Mouse (Mus musculus) layer of hippocampus, postnatal 36 days (tissue): Measurements from ENCODE around the gene Cwc22. TPM values are rescaled to one million over a fixed set of nuclear protein-coding genes. Genes with fewer than 3 reads are reported as not detected.
A peak's percentile ranks its signal among the peaks of the same experiment; 100 is the strongest.

Experiments used
- DNase-seq, 2 experiments: peaks; one replicate each; pipeline ENCODE4 v3.0.0; 2022
- total RNA-seq, 2 experiments: library from RNA; stranded (reverse); gene quantifications; 2 replicates each; pipeline ENCODE4 v1.2.3; 2021

Cwc22 gene
- total RNA-seq, 2 experiments from 2014 or later, result 23.0 to 28.7 TPM

DNA sequence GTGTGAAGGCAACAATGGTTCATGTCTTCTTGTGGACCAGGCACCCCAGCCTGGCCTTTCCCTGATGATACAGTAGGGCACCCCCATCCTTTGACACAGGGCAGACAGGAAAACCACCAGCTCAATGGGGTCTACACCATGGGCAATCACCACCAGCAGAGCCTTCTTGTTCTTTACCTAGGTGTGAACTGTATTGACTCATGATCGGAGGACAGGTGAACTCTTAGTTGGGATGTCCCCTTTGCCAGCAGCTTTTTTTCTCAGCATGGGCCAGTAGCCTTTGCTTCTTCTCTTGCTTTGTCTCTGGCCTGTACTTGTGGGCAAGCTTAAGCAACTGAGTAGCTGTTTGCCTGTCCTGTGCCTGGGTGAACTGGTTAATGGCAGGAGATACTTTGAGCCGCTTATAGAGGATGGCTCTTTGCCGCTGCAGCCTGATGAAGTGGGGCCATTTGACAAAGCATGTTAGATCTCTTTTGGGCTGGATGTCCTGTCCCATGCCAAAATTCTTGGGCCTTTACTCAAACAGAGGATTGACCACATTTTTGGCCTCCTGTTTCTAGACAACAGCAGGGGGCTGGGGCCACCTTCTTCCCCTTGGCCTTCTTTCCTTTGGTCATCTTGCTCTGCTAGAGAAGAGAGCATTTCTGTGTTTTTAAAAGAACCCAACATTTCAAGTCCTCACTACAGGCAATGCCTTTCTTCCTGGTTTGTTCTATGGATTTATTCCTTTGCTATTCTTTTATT, 16.4 kb upstream of the Cwc22 start:
- no peak for DNase-seq

DNA sequence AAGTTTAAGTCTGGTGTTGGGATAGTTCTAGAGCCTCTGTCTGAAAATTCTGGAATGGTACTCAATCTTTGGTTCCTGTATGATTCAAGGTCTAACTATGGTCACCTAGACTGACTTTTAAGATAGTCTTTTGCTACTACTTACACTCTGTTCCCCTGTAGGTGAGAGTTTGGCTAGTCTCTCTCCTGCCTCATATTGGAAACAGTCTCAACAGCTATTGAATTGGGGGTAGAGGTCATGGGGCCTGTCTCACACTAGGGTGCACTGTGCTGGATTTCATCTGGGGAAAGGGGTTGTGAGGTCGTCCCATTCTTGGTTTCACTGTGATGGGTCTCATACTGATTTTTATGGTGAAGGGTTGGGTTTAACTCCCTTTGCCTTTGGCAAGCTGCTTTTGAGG, 15.1 kb upstream of the Cwc22 start:
- DNase-seq, result no peak

DNA sequence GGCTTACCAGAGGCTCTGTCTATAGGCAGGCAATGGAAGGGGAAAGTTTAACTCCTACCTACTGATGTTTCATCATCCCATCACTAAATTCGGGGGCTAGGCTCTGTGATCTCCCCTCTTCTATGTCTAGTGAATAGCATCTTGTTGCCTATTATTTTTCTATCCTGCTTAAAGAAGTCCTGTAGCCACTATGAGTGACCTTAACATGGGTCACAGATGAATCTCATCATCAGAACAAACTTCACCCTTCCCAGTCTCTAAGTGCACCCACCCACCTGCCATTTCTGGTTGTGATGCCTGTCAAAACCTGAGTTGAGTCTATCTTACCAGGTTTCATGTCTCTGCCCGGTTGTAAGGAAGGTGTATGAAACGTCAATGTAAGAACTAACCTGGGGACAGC, 14.5 kb upstream of the Cwc22 start:
- DNase-seq, result no peak

- DNase-seq, result no peak
Measured at GRCm38 (mm10) chr2:77959341-77959740, 13.2 kb upstream of the Cwc22 start.

- DNase-seq, result no peak
Measured at GRCm38 (mm10) chr2:77951415-77951913, 5.3 kb upstream of the Cwc22 start.

- DNase-seq, result no peak
Measured at GRCm38 (mm10) chr2:77950111-77950510, 3.9 kb upstream of the Cwc22 start.

DNA sequence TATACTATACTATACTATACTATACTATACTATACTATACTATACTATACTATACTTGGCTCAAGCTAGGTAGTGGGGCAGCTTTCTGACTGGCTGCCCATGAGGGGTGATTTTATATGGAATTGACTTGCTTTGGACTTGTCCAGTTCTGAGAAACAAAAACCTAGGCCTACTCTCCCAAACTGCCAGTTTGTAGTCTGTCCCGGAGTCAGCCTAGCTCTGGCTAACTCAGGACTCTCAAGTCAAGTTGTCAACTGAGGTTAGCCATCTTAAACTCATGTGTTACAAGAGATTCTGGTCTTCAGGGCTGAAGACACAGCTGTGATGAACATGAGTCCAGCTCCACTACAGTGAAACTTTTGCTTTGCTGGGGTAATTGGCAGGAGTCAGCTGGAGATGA, 3.3 kb upstream of the Cwc22 start:
- DNase-seq, result no peak

GRCm38 (mm10) chr2:77948921-77949320, 2.7 kb upstream of the Cwc22 start:
- no peak for DNase-seq

- no peak for DNase-seq
Measured at GRCm38 (mm10) chr2:77948126-77948525, 2.0 kb upstream of the Cwc22 start.

DNA sequence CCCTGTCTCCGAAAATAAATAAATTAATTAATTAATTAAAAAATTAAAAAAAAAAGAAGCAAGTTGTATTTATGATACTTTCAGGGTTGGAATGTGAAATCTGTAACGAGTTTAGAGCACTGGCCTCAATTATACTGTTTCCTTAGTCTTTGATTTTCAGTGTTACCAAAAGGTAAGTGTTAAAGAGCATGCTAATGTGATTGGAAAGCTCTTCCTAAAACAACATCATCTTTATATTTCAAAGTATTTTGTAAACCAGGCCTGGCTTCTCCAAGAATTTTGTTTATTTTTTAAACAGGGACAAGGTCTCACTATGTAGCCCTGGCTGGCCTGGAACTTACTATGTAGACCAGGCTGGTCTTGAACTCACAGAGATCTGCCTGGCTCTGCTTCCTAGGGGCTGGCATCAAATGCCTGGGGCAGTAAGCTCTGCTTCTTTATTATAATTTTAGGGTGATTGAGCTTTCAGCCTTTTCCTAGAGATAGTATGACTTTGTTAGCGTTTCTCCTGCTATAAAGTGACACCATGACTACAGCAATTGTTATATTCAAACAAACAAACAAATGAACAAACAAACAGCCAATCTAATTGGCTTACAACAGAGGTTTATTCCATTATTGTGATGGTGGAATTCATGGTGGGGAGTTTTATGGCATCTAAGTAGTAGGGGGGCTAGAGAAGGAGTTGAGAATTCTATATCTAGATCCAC, 1.1 kb upstream of the Cwc22 start:
- no peak for DNase-seq

GRCm38 (mm10) chr2:77944860-77945595, 1.1 kb downstream of the Cwc22 start:
- no peak for DNase-seq

GRCm38 (mm10) chr2:77944281-77944680, 1.9 kb downstream of the Cwc22 start:
- no peak for DNase-seq

GRCm38 (mm10) chr2:77941944-77942343, 4.2 kb downstream of the Cwc22 start:
- no peak for DNase-seq

DNA sequence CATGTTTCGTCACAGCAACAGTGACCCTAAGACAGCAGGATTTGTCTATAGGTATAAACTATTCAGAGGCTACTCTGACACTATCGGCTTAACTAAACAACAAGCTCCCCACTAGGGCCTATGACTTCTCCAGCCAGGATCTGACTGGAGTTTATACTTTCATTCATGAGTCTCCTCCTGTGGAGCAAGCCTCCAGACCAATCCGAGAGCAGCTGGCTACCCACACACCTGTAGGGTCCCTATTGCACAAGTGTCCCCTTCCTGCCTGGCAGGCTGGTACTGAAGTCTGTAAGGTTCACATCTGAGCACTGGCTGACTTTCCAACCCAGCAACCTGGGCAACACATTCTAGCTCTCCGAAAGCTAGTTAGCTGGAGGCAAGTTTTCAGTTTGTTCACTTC, 7.9 kb downstream of the Cwc22 start:
- no peak for DNase-seq

DNA sequence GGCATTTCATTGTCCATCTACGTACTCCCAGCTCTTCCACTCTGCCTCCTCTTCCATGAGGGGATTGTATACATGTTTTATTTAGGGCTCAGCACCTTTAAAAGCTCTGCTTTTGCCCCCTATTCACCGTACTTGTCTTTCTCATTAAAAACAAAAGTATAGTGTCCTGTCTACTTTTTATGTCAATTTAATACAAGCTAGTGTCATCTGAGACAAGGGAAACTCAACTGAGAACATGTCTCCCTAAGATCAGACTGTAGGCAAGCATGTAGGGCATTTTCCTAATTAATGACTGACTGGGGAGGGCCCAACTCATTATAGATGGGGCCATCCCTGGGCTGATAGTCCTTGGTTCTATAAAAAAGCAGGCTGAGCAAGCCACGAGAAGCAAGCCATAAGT, 8.4 kb downstream of the Cwc22 start:
- DNase-seq, result no peak

DNA sequence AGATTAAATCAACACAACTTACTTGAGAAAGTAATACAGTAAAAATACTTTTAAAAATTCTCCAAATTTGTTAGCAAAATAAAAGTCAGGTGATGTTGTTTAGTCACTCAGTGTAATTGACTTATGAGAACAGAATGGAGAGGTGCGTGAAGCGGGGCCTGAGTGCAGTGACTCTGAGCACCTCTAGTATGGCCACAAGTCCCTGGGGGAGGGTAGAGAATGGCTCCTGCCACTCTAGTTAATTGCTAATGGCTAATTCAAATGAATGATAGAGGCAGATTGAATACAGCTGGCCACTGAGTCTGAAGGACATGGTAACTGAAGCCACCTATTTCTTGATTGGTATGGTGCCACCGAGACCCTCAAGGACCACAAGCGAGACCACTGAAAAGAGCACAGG, 12.0 kb downstream of the Cwc22 start:
- no peak for DNase-seq

- peak; percentile 44 to 59 for DNase-seq
Measured at GRCm38 (mm10) chr2:77933630-77934029, 12.5 kb downstream of the Cwc22 start.

GRCm38 (mm10) chr2:77931958-77932357, 14.2 kb downstream of the Cwc22 start:
- DNase-seq, result no peak

GRCm38 (mm10) chr2:77928352-77928751, 17.8 kb downstream of the Cwc22 start:
- no peak for DNase-seq

DNA sequence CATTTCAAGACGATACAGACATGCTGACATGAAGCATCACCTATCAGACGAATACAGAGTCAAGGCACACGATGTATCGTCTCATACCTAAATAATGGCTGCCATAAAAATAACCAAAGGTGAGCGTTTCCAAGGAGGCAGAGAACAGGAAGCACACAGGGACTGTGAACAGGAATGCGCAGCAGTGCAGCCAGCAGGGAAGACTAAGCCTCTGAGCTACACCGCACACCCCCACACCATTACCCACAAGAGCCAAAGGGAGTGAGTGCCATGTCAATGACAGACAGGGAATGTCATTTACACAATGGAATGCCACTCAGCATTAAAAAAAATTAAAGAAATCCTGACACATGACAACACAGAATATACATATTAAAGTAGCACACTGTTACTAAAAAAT, 19.7 kb downstream of the Cwc22 start:
- no peak for DNase-seq

- no peak for DNase-seq
Measured at GRCm38 (mm10) chr2:77925997-77926396, 20.2 kb downstream of the Cwc22 start.

- no peak for DNase-seq
Measured at GRCm38 (mm10) chr2:77925187-77925924, 20.8 kb downstream of the Cwc22 start.

- no peak for DNase-seq
Measured at GRCm38 (mm10) chr2:77924003-77924402, 22.2 kb downstream of the Cwc22 start.
